Mouse (Mus musculus) MN1 (cell line): Measurements from ENCODE around the gene Cmtm7.

Experiments
- DNase-seq: peaks from one replicate; pipeline ENCODE4 v3.0.0-alpha.2; 2016; ENCODE audit warnings: low spot score

Gene Cmtm7

DNA sequence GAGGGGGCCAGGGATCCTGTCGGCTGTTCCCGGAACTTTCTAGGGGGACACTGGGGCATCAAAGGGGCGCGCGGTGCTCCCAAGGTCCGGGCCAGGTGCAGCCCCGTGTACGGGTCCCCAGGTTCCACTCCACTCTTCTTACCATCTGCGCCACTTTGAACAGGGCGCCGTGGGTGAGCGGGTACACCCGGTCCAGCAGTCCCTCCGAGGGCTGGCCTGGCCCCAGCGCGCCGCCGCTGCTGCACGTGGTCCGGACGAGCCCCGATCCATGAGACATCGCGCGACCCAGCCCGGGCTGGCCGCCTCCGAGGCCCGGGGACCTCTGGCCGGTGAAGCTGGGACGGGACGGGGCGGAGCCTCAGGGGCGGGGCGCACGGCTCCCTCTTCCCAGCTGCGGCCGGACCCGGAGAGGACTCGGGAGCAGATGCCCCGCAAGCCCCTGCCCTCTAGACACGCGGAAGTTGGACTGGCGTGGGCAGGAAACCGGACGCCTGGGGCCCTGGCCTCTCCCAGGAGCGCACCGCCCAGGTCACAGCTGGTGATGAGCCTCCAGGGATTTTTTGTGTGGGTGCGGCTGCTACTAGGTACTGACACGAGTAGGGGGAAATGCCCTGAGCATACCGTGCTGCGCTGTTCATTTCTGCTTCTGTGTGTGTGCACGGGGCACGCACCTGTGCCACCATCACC is at the start of gene Cmtm7:
TSS of gene Cmtm7 (minus strand) at position 331 of the 687 bp plus-strand sequence.
- peak; percentile 91 for DNase-seq

DNA sequence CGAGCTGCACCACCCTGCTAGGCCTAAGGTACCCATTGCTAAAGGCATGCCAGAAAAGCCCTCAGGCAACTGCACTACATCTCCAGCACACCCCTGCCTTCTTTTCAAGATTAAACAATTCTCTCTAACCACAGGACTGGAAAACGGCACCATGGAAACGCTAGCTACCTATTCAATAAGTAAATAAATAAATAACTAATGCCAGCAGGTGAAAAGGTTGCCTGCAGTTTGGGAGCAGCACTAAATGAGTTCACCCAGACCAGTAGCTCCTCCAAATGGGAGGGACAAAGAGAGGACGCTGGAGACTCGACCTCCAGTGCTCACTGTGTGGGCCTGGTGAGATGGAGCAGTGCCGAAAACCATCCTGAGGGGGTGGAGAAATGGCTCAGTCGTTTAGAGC is 48.7 kb upstream of the Cmtm7 start:
- DNase-seq, result no peak

DNA sequence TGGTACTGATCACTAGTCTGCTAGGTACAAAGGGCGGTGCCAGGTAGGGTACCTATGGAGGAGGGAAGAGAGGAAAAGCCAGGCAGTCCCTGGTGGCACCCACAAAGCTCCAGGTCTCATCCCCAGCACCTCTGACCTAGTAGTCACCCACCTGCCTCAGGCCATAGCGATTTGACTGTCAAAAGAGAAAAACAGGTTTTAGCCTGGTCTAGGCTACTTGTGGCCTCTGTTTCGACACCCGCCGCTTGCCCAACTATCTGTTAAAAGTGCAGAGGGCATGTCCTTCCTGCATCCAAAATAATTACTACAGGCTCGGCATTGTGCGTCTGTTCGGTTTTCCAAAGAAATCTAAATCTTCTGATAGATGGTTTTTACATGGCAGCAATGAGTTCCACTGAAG is 48.0 kb upstream of the Cmtm7 start:
- DNase-seq, result no peak

DNA sequence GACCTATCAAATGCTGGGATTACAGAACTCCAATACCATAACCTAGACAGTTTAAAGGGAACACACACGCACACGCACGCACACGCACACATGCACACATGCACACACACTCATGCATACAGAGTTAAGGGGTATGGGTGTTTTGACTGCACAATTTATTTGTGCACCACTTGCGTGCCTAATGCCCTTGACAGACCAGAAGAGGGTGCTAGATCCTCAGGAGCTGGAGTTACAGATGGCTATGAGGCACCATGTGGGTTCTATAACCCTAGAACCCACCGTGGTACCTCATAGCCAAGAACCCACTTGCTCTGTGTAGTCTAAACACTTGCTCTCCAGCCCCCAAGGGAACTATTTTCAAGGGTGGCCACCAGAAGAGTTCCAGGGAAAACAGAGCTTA is 46.7 kb upstream of the Cmtm7 start:
- no peak for DNase-seq

DNA sequence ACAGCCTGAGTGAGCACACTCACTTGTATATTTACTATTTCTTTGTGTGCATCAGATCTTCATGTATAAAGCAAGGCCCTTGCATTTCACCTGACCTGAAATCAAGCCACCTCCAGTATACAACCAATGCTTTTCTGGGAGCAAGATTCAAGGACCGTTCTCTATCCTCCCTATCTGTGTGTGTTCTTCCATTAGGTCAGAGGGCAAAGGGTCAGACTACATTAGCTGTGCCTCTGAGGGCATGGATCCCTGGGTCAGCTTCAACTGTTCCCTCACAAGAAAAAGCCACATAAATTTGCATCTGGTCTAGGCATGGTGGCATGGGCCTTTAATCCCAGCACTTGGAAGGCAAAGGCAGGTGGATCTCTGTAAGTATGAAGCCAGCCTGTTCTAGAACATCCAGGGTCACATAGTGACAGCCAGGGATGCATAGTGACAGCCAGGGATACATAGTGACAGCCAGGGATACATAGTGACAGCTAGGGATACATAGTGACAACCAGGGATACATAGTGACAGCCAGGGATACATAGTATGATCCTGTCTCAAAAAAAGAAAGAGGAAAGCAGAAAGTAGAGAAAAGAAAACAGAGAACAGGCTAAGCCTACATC is 45.7 kb upstream of the Cmtm7 start:
- no peak for DNase-seq

DNA sequence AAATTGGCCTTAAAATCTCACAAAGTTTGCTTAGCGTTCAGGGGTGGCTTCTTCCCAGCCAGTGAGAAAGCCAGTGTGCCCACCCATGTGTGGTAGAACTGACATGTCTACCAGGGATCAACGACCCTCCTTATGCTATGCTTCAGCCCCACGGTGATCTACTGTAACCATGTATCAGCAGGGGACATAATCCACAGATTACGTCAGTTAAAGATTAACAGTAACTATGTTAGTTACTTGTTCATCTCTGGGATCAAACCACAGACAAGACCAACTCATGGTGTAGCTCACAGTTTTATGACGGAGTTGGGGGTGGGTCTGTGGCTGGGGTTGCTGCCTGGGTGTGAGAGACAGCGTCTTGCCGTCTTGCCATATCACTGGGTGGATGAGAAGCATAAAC is 42.5 kb upstream of the Cmtm7 start:
- DNase-seq, result no peak

DNA sequence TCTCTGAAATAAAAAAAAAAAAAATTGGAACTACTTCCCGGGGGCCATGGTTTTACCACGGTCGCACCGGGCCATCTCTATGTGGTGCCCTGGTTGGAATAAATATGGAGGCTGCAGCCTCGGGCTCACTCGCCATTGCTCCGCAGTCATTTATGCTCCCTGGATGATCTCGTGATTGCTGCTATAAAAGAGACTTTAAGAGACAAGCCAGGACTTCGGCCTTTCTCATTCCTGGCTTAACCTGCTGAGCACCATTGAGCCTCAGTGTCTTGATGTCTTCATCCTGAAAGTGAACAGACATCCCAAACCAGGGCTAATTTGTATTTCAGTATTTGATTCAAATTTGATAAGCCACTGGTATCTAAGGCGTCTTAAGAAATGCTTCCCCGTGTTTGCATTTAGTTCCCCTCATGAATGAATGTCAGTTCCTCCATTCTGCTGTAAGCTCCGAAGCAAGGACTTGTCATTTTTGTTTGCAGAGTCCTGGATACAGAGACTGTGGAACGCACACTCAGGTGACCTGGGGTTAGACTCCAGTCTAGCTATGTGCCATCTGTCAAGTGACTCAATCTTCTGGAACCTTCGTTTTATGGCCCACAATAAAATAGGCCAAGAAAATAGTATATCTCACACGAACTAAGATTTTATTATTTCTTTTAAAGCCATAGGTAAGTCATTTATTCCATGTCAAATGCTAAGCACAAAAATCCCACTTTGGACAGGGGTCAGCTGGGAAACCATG is 40.1 kb upstream of the Cmtm7 start:
- no peak for DNase-seq

DNA sequence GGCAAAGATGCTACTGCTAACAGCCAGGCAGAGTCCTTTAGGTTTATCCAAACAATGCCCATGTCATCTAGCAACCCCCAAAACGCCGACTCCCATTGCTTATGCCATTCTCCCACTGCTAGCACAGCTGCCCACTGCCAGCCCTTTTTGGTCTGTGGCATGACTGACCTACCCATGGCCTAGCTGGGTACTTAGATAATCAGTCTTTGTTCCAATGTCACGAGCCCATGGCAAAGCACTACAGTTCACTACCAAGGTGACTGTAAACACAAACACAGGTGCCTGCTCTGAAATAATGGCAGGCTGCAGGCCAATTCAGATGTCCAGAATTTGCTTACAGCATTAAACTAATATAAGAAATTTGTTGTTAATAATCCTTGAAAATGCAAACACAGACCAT is 37.3 kb upstream of the Cmtm7 start:
- no peak for DNase-seq

DNA sequence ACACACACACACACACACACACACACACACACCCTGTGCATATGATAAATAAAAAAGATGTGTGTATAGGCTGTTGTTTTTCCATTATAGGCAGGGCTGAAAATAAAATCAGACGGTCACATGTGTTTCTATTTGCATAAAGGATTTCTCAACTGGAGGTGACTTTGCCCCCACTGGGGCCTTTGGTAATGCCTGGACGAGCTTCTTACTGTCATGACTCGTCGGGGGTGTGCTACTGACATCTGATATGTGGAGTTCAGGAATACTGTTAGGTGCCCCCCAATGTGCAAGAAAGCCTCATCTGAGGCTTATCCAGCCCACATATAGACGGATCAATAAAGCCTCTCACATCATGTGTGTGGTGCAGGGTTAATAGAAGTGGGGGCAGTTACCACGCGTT is 35.4 kb upstream of the Cmtm7 start:
- DNase-seq, result no peak

DNA sequence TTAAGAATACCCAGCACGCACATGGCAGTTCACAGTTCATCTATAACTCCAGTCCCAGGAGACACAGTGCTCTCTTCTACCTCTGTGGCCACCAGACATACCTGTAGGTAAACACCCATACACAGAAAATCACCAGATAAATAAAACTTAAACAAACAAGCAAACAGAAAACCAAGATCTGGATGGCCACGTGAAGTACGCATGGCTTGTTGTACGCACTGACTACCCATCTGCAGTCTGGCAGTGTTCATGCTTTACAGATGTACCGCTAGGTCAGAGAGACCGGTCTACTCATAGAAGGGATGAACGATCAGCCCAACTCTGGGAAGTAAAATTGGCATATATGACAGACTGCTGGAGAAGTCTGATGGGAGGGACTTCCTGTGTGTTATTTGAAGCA is 34.5 kb upstream of the Cmtm7 start:
- no peak for DNase-seq

DNA sequence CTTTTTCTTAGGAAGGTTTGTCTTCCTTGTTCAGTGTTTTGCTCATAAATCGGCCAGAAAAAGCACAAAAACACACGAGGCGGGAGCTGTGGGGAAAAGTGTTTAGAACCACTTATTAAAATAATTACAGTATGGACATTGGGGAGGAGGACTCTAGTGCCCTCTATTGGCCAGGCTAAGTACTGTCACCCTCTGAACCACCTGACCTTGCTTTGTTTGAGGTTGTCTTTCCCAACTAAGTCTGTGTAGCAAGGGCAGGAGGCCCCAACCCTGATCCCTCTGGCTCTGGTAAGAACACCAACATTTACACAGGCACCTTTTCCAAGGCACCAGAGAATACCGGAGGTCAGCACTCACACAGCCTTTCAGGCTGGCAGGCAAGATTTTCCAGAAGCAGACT is 33.7 kb upstream of the Cmtm7 start:
- peak; percentile 31 for DNase-seq

DNA sequence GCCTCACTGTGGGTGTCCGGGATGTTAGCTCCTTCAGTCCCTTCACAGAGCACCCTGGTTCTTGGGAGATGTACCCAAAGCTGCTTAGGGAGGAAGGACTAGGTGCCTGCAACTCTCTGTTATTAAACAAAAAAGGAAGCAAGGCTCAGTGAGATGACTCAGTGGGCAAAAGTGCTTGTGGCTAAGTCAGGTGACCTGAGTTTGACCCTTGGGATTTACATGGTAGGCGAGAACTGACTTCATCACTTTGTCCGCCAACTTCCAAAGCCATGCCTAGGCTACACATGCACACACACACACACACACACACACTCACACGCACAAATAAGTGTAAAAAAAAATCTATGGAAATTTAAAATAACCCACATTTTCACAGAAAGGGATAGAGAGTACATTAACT is 30.3 kb upstream of the Cmtm7 start:
- DNase-seq, result no peak

DNA sequence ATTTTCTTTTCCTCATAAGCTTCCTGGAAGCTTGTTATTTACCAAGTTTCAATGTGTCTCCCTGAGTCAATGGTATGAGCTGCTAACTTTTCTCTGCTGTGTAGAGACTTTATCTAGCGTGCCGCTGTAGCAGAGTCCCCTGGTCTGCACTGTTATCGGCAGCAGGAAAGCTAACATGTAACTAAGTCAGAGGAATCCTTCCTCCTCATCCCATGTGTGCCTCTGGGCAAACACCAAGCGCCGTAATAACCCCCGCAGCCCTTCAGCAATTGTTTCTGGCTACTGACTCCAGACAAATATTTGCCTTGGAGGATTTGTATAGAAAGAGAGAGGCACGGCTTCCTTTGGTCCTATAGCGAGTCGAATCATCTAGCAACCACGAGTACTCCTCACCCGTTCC is 29.2 kb upstream of the Cmtm7 start:
- DNase-seq, result no peak

DNA sequence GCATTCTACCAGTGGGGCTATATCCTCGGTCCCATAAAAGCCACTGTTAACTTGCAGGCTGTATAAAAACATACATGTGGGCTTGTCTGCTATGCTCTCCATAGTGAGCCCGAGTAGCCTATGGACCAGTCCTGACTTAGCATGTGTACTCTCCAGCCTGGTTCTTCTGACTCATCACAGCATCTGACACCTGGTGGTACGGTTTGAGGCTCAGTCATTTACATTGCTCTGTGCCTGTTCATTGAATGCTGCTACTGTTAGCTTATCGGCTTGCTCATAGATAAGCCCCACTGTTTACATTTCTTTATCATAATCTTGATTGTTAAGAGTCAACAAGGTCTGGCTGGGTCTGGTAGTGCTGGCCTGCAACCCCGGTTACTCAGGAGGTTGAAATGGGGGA is 27.0 kb upstream of the Cmtm7 start:
- no peak for DNase-seq

DNA sequence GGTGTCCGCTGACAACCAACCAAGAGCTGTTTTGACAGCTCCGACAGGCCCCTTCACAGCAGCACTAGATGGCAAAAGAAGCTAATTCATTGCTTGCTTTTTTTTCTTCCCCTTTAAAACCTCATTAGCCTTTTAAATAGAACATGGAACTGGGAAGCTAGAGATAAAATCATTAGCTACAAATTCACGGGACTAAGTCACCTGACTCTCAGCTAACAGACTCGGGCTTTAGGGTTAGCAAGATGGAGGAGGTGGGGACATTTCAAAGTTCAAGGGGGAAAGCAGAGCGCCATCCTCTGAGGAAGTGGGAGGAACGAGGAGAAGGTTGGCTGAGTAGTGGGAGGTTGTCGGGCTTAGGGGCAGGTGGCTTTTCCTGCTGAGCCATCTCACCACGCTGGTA is 25.6 kb upstream of the Cmtm7 start:
- DNase-seq, result no peak

DNA sequence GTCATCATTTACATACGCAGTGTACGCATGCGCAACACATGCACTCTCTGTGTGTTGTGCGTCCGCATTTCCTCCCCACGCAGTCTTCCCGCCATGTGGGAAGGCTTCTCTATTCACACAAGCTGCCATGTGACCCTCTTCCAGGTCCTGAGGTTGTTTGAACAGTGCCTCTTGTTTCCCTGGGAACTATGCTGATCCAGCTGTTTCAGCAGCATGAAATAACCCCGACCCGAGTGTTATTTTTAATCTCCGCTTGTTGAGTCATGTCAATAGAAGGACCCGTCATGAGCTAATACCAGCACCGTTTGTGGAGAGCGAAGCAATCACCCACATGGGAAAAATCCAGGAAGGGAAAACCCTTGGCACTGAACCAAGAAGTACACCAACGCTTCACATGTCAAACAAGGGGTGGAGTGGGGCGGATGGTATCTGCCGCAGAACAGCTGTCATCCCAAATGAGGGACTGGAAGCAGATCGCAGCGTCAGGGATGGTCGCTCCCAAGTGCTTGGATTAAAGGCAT is 23.6 kb upstream of the Cmtm7 start:
- DNase-seq, result peak; percentile 46

DNA sequence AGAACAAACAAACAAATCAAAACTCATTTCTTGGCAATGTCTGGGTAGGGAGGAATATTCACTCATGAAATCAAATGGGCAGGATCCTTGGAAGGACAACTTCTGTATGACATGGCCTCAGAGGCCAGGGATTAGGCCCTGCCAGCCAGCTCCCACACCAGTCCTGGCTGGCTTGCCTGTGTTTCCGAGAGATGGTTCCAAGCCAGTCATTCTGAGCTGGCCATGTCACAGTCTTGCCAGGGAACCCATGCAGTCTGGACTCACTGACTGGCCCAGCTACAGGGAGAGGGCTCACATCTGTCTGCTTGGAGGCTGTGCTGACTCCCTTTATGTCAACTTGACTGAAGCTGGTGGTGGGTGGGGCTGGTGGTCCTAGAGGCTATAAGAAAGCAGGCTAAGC is 20.5 kb upstream of the Cmtm7 start:
- no peak for DNase-seq

DNA sequence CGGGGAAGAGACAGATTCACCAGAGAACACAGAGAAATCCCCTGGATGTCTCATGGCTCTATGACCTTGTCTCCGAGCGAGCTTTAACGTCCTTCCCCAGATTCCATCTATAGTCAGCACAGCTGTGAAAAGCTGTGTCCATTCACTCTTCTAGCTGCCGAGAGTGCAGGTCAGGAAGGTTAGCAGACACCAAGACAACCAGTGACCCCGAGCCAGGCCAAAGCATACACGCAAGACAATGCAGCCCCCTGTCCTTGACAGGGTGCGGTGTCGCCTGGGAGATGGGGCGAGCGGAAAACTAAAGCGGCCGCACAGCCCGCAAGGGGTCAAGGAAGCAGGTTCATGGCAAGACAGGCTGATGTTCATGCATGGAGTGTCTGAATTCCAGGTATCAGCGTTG is 19.6 kb upstream of the Cmtm7 start:
- DNase-seq, result no peak

DNA sequence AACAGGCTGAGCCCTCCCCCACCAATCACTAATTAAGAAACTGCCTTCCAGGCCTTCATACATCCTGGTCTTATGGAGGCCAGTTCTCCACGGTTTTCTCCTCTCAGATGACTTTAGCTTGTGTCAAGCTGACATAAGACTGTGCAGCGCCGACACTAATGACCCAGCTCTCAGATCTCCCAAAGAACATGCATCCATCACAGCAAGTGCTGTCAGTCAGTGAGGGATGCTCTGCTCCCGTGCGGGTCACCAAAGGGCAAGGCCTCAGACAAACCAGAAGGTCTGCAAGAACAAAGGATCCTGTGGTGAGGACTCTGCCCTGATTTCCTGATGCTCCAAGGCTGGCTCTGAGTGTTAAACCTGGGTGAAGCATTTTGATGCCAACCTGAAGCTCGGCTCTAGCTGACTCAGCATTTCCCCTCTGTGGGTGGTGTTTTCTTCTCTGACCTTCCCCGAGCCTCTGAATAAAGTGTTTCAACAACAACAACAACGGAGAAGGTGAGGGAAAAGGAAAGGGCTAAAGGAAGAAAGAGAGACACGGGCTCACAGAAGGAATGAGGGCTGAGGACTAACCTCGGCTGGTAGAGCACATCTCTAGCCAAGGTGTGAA is 17.9 kb upstream of the Cmtm7 start:
- DNase-seq, result no peak

DNA sequence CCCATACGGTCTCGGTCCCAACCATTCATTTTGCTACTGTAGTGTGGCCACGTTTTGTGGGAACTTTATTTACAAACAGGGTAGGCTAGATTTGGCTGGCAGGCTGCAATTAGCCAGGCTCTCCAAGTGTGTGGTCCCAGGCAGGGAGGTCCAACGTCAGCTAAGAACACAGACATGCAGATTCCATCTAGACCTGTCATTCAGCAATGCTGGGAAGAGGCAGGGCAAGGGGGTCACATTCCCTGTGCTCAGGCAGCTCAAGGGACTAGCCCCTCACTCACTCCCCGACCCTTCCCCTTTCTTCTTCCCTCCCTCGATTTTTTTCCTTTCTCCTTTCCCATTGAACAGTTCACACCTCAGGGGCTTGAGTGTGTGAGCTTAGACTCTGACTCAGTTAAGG is 17.2 kb upstream of the Cmtm7 start:
- DNase-seq, result no peak

DNA sequence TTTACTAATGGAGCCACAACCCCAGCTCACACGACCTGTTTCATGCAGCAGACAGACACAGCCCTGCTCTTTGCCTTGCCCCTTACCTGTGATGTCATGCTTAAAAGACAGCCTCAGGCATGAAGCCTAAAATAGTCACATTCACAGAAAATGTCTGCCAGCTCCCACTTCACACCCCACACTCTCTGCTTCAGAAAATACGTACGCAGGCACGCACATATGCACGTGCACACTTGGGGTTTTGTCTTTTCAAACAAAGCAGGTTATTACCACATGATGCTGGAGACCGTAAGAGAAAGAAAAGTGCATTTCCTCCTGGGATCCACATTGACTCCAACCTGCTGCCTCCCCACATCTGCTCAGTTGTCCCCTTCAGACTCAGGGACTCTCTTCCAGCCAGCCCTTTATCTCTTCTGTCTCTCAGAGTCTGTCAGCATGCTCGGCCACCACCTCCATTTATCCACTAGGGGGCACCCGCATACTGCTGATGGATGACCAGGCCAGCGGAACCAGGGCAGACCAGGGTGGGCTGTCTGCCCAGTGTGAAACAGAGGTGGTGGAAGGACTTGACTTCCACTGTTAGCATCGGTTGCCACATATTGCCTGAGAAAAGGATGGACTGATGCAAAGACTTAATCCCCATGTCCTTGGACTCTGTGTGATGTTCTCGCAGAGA is 15.8 kb upstream of the Cmtm7 start:
- DNase-seq, result peak; percentile 71

DNA sequence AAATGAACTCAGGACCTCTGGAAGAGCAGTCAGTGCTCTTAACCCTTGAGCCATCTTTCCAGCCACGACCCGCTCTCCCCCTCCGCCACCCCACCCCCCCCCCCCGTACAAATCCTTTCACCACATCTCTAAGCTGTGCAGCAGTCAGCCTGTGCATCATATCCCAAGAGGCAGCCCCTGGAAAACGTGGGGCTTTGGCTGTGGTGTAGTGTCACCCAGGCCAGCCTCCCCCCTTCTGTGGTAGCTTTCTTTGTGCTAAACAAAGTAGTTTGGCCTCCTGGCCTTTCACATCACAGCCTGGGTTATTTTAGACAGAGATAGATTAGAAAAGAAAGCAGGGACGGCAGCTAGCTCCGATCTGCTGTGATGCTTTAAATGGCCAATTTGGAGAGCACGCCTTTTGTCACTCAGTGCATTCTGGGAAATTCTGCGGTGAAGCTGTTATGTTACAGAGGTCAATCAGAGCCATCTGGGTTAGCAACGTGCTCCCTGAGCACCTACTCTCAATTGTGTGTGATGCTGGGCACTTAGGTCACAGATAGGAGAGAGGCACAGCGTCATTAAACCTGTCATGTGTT is 14.9 kb upstream of the Cmtm7 start:
- DNase-seq, result no peak
